Mouse (Mus musculus): ENCODE data around the gene Ehd1. TPM values are rescaled to one million over a fixed set of nuclear protein-coding genes. Genes with fewer than 3 reads are reported as not detected.

Ehd1 gene
- polyA plus RNA-seq, 1 experiment = 285 TPM

DNA sequence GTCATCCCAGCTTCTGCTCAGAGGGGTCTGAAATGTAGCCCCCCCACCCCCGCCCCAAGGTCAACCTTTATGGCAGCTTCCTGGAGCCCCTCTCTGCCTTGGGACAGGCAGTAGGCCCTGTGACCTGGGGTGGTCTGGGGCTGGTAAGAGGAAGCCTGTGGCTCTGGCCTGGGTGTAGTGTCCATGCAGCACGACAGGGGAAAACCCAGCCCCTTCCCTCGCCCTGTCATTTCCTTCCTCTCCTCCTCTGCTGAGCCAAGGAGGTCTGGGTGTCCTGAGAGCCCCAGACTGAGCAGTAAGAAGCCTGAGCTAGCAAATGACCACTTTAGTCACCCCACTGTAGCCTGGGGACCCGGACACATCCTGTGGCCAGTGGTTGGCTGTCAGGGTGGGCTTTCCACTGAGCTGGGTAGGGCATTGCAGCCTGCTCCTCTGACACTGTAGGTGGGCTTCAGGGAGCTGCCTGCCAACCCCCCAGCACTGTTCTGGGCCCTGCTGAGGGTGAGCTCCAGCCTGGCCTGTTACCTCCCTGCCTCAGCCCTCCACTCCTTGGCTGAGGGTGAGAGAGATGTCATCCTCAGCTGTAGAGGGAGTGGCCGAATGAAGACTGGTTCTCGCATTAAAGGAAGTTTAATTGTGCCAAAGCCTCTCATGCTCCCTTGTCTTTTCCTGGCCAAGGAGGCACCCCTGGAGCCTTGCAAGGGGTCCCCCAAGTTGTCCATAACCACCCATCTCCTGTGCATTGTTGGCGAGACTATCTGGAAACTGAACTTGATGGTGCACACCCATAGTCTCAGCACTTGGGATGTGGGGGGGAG lies 23.1 kb downstream of the Ehd1 start:
- H3K4me1 ChIP-seq (ENCODE audit: control insufficient read depth, insufficient read depth, insufficient read length) = peaks cover 24% of the 10 kb centered on the region; the same call in 1 of the 2 replicates
- peaks cover 26% of the 10 kb centered on the region for H3K36me3 ChIP-seq (ENCODE audit: control insufficient read depth, insufficient read depth, low read length)
- peak overlapping the region; percentile 53 for H3K27ac ChIP-seq (ENCODE audit: insufficient read depth, low read length)
- H3K4me3 ChIP-seq (ENCODE audit: extremely low read depth, insufficient read depth, insufficient read length) = no peak overlapping the region
- 44% methylated on average over 7 of the region's 7 CpGs for WGBS
- TF ChIP-seq CTCF (IDR thresholded peaks at IDR 0.05; ENCODE audit: extremely low read depth, insufficient read depth, insufficient read length, insufficient replicate concordance) = no peak
- no peak for TF ChIP-seq POLR2A (IDR thresholded peaks at IDR 0.05; ENCODE audit: low read depth, low read length)
- no peaks in the 10 kb centered on the region for H3K27me3 ChIP-seq (ENCODE audit: control insufficient read depth, insufficient read depth, low read length)
- DNase-seq (ENCODE audit: low read depth in 1 of 2, low spot score in 2 of 2) = peak in 1 of 2 experiments; percentile 31

DNA sequence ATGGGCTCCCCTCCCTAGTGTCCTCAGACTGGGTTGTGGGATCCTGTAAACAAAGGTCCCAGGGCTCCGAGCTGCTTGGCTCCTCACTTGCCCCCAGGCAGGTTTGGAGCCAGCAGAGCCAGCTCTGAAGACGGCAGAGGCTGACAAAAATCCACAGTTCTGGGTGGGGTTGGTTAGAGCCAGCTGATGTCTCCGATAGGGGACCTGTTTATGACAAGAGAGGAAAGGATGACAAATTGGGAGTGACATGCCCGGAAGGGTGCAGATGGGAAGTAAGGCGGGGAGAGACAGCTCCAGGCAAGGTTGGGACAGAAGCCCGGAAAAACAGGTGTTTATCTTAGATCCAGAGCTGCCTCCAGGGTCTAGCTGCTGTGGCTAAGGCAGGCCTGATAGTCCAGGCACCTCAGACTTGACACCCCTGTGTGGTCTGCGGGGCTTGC lies 23.9 kb downstream of the Ehd1 start:
- TF ChIP-seq CTCF (IDR thresholded peaks at IDR 0.05; ENCODE audit: extremely low read depth, insufficient read depth, insufficient read length, insufficient replicate concordance) = no peak
- TF ChIP-seq POLR2A (IDR thresholded peaks at IDR 0.05; ENCODE audit: low read depth, low read length) = no peak
- DNase-seq (ENCODE audit: low read depth in 1 of 2, low spot score in 2 of 2) = no peak
- Histone ChIP-seq H3K27ac (ENCODE audit: insufficient read depth, low read length) (peak overlapping the region; percentile 53), H3K4me1 (ENCODE audit: control insufficient read depth, insufficient read depth, insufficient read length) (peaks cover 24% of the 10 kb centered on the region; the same call in 1 of the 2 replicates), H3K4me3 (ENCODE audit: extremely low read depth, insufficient read depth, insufficient read length) (no peak overlapping the region), H3K27me3 (ENCODE audit: control insufficient read depth, insufficient read depth, low read length) (no peaks in the 10 kb centered on the region), H3K36me3 (ENCODE audit: control insufficient read depth, insufficient read depth, low read length) (peaks cover 20% of the 10 kb centered on the region)
- 62% methylated on average over 7 of the region's 7 CpGs for WGBS

DNA sequence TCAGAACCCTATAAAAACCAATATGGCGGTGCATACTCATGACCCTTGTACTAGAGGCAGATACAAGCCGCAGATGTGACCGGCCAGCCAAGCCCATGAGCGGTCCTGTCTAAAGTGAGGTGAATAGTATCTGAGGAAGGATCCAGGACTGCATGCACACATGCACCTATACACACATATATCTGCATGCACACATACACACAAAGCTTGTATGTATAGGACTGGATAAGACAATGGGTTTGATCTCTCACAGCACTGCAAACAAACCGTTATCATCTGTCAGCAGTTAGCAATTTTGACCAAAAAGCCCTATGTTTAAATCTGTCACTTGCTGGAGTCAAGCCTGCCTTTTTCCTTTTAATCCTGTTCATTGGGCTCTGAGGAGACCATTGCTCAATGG lies 25.6 kb downstream of the Ehd1 start:
- no peaks in the 10 kb centered on the region for H3K27me3 ChIP-seq (ENCODE audit: control insufficient read depth, insufficient read depth, low read length)
- H3K27ac ChIP-seq (ENCODE audit: insufficient read depth, low read length) = no peak overlapping the region
- 79% methylated on average over 5 of the region's 5 CpGs for WGBS
- H3K36me3 ChIP-seq (ENCODE audit: control insufficient read depth, insufficient read depth, low read length) = peaks cover 11% of the 10 kb centered on the region
- H3K4me1 ChIP-seq (ENCODE audit: control insufficient read depth, insufficient read depth, insufficient read length) = peaks cover 24% of the 10 kb centered on the region
- no peak for TF ChIP-seq CTCF (IDR thresholded peaks at IDR 0.05; ENCODE audit: extremely low read depth, insufficient read depth, insufficient read length, insufficient replicate concordance)
- TF ChIP-seq POLR2A (IDR thresholded peaks at IDR 0.05; ENCODE audit: low read depth, low read length) = no peak
- no peak overlapping the region for H3K4me3 ChIP-seq (ENCODE audit: extremely low read depth, insufficient read depth, insufficient read length)
- DNase-seq (ENCODE audit: low read depth in 1 of 2, low spot score in 2 of 2) = no peak

- WGBS = 15% methylated on average over 4 of the region's 4 CpGs
- Histone ChIP-seq H3K4me3 (ENCODE audit: extremely low read depth, insufficient read depth, insufficient read length) (no peak overlapping the region), H3K4me1 (ENCODE audit: control insufficient read depth, insufficient read depth, insufficient read length) (peaks cover 22% of the 10 kb centered on the region), H3K36me3 (ENCODE audit: control insufficient read depth, insufficient read depth, low read length) (peaks cover 10% of the 10 kb centered on the region), H3K27ac (ENCODE audit: insufficient read depth, low read length) (peak overlapping the region; percentile 15; the same call in 1 of the 2 replicates), H3K27me3 (ENCODE audit: control insufficient read depth, insufficient read depth, low read length) (no peaks in the 10 kb centered on the region)
- TF ChIP-seq CTCF (IDR thresholded peaks at IDR 0.05; ENCODE audit: extremely low read depth, insufficient read depth, insufficient read length, insufficient replicate concordance) = no peak
- no peak for DNase-seq (ENCODE audit: low read depth in 1 of 2, low spot score in 2 of 2)
Observed at GRCm38 (mm10) chr19:6302522-6302921, 26.0 kb downstream of the Ehd1 start.

DNA sequence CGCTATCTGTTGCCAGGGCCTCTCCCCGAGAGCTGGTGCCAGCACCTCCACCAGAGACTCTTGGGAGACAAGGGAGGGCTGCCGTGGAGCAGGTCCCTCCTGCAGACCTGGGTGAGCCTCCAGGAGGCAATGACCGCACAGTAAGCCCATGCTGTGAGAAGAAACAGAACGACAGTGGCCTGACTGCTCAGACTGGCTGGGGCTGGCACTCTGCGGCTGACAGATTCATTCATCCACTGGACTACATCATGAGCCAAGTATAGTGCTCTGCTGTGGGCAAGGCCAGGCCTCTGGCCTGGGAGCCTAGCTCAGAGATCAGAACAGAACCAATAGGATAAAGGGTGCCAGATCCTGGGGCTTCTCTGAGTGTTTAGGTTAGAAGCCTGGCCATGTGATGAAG lies 27.3 kb downstream of the Ehd1 start:
- Histone ChIP-seq H3K36me3 (ENCODE audit: control insufficient read depth, insufficient read depth, low read length) (peaks cover 3% of the 10 kb centered on the region; the same call in 1 of the 2 replicates), H3K27ac (ENCODE audit: insufficient read depth, low read length) (no peak overlapping the region; the same call in 1 of the 2 replicates), H3K4me1 (ENCODE audit: control insufficient read depth, insufficient read depth, insufficient read length) (peaks cover 16% of the 10 kb centered on the region), H3K27me3 (ENCODE audit: control insufficient read depth, insufficient read depth, low read length) (no peaks in the 10 kb centered on the region), H3K4me3 (ENCODE audit: extremely low read depth, insufficient read depth, insufficient read length) (no peak overlapping the region)
- TF ChIP-seq POLR2A (IDR thresholded peaks at IDR 0.05; ENCODE audit: low read depth, low read length) = no peak
- no peak for DNase-seq (ENCODE audit: low read depth in 1 of 2, low spot score in 2 of 2)
- 87% methylated on average over 6 of the region's 6 CpGs for WGBS

- no peak overlapping the region for H3K4me3 ChIP-seq (ENCODE audit: extremely low read depth, insufficient read depth, insufficient read length)
- peak; percentile 97 for TF ChIP-seq CTCF (IDR thresholded peaks at IDR 0.05; ENCODE audit: extremely low read depth, insufficient read depth, insufficient read length, insufficient replicate concordance)
- TF ChIP-seq POLR2A (IDR thresholded peaks at IDR 0.05; ENCODE audit: low read depth, low read length) = no peak
- DNase-seq (ENCODE audit: low read depth in 1 of 2, low spot score in 2 of 2) = peak; percentile 71 to 90
- H3K27me3 ChIP-seq (ENCODE audit: control insufficient read depth, insufficient read depth, low read length) = no peaks in the 10 kb centered on the region
- H3K4me1 ChIP-seq (ENCODE audit: control insufficient read depth, insufficient read depth, insufficient read length) = peaks cover 5% of the 10 kb centered on the region
- 26% methylated on average over 5 of the region's 5 CpGs for WGBS
- H3K36me3 ChIP-seq (ENCODE audit: control insufficient read depth, insufficient read depth, low read length) = 0 out of 2 replicates have a peak, but pooled peaks cover 1% of the 10 kb centered on the region
- no peak overlapping the region for H3K27ac ChIP-seq (ENCODE audit: insufficient read depth, low read length)
Observed at GRCm38 (mm10) chr19:6304787-6305516, 28.4 kb downstream of the Ehd1 start.

Data from spleen, adult 2 months (tissue).